Mouse (Mus musculus) ovary, postnatal 36 days (tissue): ENCODE measurements around the gene Rhox1.
"Not testable (repeated sequence)": the region's sequence is repeated elsewhere in the genome, so short reads cannot be mapped to it uniquely, and the experiment has no call there.

Experiments
- DNase-seq: peaks from one replicate; pipeline ENCODE4 v3.0.0; 2022; ENCODE audit warnings: low spot score, mixed read lengths

Gene Rhox1

GRCm38 (mm10) chrX:37222158-37222557, at the start of gene Rhox1:
Gene Rhox1 (minus strand): TSS chrX:37222258.
- DNase-seq: not testable (repeated sequence)

- not testable (repeated sequence) for DNase-seq
These were observed 43.0 kb upstream of the Rhox1 start, which contains the start of gene Rhox4a for GRCm38 (mm10) chrX:37265038-37265437. Gene Rhox4a (plus strand): TSS chrX:37265338.

GRCm38 (mm10) chrX:37249619-37250018, 27.6 kb upstream of the Rhox1 start, which contains the start of gene Rhox3a:
Gene Rhox3a (plus strand): TSS chrX:37249919.
- DNase-seq: not testable (repeated sequence)

GRCm38 (mm10) chrX:37244676-37245075, 22.6 kb upstream of the Rhox1 start, which contains the start of gene Rhox2a:
Gene Rhox2a (plus strand): TSS chrX:37244976.
- DNase-seq: not testable (repeated sequence)

- DNase-seq: no peak
These were observed 11.1 kb downstream of the Rhox1 start, which contains the start of gene Gm9 for GRCm38 (mm10) chrX:37210941-37211340. Gene Gm9 (minus strand): TSS chrX:37211041.

GRCm38 (mm10) chrX:37198676-37199075, 23.4 kb downstream of the Rhox1 start:
- DNase-seq: no peak

- no peak for DNase-seq
These were observed 30.2 kb downstream of the Rhox1 start for GRCm38 (mm10) chrX:37191744-37192379.

GRCm38 (mm10) chrX:37191105-37191743, 30.8 kb downstream of the Rhox1 start, which contains the start of the genes Ndufa1 and Rnf113a1:
Gene Ndufa1 (minus strand): TSS chrX:37191163.
Gene Rnf113a1 (plus strand): TSS chrX:37191245.
- DNase-seq: peak; percentile 80

GRCm38 (mm10) chrX:37190755-37191104, 31.3 kb downstream of the Rhox1 start:
- no peak for DNase-seq

- DNase-seq: not testable (repeated sequence)
These were observed 37.7 kb downstream of the Rhox1 start for GRCm38 (mm10) chrX:37184401-37184800.

GRCm38 (mm10) chrX:37168742-37169141, 53.3 kb downstream of the Rhox1 start, which contains the start of gene Akap14:
Gene Akap14 (minus strand): TSS chrX:37168842.
- DNase-seq: no peak

GRCm38 (mm10) chrX:37167085-37167484, 55.0 kb downstream of the Rhox1 start:
- no peak for DNase-seq
